Mouse (Mus musculus) monocyte, adult 5-6 weeks (primary cell): ENCODE measurements around the gene Mlst8. TPM values are rescaled to one million over a fixed set of nuclear protein-coding genes. Genes with fewer than 3 reads are reported as not detected.
A peak's percentile ranks its signal among the peaks of the same experiment; 100 is the strongest.

Experiments
- ATAC-seq: fragments of 153-309, 156-312 bp; replicated peaks from 2 replicates; pipeline ENCODE4 v1.8.0; 2017; ENCODE audit warnings: mild to moderate bottlenecking; ENCODE audit not compliant: low TSS enrichment, insufficient number of reproducible peaks, severe bottlenecking, poor library complexity, low FRiP score
- total RNA-seq: library from RNA; stranded (forward); fragments of 200-1000, 200-491, 200-594 nt; gene quantifications from 3 replicates; pipeline ENCODE4 v1.2.3, GENCODE M21; 2017

Gene Mlst8
- 8.4 to 19.3 TPM (median 11.2 TPM) in 3 replicates for total RNA-seq

DNA sequence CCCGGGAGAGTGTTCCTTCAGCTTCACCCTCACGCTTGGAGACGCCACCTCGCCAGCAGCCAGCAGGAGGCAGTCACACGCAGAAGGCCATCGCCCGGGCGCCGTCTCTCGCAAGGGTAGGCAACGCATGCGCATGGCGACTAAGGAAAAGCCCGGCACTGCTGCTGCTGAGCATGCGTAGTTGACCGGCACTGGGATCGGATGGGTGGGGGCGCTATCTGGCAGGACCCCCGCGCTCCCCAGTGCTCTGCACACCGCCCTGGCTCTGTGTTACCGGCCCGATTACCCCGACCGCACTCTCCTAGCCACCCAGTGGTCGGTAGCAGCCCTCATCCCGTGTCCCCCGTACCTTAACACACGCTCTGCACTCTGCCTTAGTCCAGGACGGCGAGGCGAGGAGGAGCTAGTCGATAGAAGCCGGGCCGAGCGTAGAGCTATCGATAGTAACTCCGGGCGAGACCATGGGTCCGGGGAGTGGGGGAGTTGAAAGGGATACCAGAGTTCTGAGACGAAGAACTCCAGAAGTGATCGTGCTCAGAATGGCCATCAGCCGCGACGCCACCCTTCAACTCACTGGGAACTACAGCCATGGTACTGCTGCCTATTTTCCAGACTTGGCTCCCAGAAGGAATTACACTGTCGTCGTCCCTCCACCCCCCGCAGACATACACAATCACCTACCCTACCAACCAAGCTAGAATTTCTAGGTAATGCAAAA lies at the start of gene Mlst8:
Gene Mlst8, minus strand, starts transcription at position 416 of the 718 bp plus-strand sequence.
- ATAC-seq: peak; percentile 93

DNA sequence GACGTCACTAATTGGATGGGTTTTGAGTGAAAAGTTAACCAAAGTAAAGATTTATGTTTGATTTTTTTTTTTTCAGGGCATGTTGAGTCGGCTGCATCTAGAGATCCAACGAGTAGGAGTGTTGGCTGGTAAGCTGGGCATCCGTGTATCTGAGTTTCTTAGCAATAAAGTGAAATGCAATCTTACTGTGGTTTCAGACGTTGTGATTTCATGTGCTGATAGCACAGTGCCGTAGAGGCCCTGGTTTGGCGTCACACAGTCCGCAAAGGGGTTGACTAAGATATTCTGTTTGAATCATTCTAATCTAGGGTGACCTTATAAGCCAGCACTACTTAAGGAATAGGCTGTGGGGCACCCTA lies 49.7 kb upstream of the Mlst8 start:
- ATAC-seq: no peak

DNA sequence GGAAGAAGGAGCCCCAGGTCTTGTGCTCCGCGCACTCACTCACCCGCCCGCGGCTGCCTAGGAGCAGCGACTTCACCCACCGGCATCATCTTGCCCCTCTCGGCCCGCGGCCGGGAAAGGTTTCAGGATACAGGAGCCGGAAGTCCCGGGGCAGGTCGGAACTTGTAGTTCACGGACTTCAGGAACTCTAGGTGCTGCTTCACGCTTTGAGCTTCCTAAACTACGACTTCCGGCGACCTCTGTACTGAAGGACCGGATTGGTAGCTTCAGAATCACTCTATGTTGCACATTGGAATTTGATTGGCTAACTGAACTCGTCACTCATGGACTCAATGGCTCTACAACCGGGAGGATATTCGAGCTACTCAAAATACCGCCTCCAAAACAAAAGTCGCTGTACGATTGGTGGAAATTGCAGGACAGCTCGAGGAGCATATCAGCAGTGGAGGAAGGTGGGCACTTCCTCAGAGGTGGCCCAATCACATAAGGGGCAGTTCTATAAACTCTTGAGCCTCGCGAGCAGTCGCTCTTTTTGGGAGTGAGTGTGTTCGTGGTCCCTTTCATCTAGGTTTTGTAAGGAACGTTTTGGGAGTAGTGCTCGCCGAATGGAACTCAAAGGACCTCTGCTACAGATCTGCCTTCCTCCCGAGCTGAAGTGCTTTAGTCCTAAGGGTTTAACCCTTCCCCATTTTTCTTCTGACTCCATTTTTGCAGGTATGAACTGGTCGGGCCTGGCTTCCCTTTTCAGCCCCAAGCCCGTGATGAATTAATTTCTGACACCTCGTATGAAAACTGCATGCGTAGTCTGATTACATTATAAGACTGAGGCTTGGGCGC lies 49.1 kb upstream of the Mlst8 start, which contains the start of gene Traf7:
Gene Traf7, minus strand, starts transcription at position 216 of the 837 bp plus-strand sequence.
- ATAC-seq: peak; percentile 95

DNA sequence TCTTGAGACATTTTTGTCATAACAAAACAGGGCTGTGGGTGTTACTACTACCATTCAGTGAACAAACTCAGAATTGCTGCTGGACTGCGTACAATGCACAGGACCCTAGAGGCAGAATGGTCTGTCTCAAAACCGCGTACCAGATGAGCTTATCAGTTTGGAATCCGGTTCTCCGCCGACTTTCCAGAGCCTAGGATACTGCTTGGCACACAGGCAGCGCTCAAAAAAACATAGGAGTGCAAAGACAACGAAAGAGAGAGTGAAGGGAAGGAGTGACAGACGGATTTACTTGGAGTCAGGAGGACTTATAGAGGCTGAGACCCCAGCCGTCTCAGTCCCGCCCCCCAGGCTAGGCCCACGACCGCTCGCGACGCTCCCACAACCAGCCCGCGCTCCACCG lies 48.4 kb upstream of the Mlst8 start:
- ATAC-seq: no peak

DNA sequence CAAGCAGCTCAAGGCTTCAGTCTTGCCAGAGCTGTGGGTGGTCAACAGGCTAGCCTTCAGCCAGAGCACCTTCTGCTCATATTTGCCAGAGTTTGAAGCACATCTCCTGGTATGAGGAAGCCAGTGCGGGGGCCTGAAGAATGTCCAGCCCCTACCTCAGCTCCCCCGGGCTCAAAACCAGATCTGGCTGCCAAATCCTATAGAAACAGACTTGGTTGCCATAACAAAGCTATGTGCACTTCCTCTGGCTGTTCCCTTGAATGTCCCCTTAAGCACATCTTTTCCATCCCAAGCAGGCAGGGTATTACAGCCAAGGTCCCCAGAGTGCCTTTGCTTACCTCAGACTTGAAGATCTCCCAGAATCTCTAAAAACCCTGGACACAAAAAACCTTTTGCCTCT lies 45.9 kb upstream of the Mlst8 start:
- no peak for ATAC-seq

DNA sequence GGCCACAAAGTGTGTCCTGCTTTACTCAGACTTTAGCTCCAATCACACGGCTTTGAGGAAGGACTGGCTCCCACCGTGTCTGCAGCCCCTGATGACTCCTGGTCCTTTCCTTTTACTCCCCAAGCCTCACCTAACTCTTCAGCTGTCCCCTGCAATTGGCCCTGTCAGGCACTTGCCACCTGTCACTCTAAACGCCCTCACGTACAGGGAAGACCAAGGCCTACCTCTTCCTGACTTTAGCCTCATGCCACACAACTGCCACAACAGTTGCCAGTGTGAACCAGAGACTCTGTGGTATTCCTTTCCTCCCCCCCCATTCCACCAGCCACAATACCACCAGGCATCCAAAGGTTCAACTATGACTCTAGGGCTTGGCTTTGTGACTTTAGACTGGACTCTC lies 41.6 kb upstream of the Mlst8 start:
- ATAC-seq: no peak; the same call in 1 of the 2 replicates

DNA sequence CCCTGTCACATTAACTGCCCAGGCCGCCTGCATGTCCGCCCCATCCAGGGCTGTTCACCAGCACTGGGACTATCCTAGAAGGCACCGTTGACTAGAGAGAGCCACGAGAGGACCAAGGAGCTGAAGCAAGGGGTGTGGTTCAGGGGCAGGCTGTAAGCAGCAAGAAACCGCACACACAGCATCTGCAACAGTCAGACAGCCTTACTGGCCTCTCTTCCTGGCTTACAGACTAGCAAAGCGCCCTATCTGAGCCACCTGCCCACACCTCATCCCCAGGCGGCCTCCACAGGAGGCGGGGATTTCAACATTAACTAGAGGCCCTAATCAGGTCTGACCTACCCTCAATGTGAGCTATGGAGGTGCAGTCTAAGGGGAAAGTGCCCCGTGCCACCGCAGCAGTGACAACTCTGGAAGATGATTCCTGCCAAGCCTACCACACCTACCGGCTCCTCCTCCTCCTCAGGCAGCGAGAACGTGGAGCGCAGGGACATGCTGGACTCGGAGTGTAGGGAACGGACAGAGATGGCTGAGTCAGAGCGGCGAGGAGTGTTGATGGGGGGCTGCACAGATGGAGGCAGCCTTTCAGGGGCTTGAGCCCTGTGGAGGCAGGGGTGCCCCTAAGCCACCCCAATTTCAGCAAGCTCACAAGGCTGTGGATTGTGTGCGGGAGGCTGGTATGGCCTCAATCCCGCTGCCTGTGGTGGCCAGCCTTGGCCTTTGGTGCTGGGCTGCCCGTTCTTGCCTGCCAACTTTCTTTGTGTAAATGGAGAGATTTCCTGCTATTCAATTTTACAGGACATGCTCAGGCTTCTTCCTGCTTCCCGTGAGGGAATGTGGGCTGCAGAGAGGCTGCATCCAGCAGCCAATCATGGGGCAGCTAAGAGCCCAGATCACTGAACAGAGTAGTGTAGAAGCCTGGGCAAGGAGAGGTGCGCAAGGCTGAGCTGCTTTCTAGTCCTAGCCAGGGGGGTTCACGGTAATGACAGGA lies 35.7 kb upstream of the Mlst8 start:
- no peak for ATAC-seq

DNA sequence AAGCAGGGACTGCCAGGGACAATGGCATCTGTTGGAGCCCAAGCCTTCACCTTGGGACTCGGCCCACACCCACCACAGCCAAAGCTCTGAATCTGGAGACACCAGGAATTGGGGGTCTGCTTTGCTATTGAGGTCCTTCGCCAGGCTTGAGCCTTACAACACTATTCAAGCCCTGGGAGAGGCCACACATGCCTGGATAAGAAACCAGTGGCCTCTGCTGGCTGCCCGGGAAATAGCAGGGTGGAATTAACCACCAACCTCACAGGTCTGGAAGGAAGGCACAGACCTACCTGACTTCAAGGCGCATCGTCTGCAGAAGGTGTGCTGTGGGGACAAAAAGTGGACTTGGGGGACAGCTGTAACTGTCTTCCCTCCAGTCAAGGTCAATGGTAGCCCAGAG lies 34.7 kb upstream of the Mlst8 start:
- ATAC-seq: no peak

DNA sequence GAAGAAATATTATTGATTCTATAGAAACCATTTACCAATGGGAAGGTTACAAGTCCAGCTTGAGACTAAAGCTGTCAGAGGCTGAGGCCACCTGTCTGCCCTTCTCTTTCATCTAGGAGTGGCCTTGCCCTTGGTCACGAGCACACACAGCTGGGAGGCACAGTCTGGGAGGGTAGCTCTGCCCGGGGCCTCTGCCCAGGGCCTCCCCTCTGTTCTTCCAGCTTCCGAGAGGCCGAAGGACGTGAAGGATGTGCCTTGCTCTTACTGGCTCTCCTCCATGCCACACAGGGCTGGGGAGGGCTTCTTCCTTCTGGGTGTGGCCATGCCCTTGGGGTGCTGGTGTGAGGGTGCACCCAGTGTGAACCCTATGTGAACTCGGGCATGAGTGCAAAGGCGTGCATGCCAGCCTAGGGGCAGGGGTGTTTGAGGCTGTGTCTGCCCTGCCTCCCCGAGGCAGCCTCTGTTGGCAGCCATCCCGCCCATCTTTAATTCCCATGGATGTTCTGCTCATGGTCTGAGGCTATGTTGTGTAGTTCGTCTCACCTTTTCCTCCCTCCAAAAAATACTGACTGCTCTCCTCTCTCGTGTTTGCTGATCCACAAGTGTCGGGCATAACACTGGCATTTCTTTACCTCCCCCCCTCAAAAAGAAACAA lies 29.1 kb upstream of the Mlst8 start:
- ATAC-seq: no peak

DNA sequence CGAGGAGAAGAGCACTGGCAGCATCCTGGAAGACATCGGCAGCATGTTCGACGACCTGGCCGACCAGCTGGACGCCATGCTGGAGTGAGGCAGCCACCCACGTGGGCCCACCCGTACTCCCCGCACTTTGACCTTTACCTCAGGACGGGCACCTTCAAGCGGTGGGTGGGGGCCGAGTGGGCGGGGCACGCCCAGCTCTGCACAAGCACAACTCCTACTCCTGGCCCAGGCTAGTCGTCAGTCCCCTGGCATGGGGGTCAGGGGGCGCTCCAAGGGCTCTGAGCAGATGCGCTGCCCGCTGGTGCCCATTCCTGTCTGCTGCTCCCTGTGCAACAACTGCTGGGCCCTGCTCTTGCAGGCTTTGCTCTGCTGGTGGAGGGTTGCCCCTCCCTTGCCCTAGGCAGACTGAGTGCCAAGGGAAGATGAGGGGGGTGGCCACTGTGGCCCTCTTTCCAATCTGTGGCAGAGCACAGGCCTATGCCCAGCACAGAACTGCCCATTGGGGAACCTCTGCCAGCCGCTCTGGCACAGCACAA lies 28.3 kb upstream of the Mlst8 start:
- no peak for ATAC-seq

DNA sequence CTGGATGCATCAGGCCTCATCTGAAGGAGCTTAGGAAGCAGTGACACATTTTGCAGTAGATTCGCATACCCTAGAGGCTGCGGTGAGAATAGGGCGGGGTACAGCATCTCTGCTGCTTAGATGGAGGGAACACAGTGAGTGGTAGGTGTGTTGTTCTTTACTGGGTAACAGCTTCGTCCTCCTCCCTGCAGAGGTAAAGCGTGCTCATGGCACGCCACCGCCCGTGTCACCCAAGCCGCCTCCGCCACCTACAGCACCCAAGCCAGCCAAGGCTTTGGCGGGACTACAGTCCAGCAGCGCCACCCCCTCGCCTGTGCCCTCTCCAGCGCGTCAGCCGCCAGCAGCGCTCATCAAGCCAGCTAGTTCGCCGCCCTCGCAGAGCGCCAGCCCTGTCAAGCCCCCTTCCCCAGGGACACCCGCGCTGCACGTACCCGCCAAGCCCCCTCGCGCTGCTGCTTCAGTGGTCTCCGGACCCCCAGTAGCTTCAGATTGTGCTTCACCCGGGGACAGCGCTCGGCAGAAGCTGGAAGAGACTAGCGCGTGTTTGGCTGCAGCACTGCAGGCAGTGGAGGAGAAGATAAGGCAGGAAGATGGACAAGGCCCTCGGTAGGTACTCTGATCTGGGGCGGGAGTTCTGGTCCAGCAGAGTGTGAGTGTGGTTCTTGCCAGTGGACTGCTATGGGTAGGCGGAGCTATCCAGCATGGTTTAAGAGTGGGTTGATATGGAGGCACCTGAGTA lies 27.6 kb upstream of the Mlst8 start:
- no peak for ATAC-seq

DNA sequence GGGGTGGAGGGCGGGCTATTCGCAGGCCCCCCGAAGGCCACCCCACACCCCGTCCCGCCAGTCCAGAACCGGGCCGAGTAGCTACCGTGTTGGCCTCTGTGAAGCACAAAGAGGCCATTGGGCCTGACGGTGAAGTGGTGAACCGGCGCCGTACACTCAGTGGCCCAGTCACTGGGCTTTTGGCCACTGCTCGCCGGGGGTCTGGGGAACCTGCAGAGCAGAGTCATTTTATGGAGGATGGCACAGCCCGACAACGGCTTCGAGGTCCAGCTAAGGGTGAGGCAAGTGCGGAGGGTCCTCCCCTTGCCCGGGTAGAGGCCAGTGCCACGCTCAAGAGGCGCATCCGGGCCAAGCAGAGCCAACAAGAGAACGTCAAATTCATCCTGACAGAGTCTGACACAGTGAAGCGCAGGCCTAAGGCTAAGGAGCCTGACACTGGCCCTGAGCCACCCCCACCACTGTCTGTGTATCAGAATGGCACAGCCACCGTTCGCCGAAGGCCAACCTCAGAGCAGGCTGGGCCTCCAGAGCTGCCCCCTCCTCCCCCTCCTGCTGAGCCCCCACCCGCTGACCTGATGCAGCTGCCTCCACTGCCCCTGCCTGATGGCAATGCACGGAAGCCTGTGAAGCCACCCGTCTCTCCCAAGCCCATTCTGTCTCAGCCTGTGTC lies 26.5 kb upstream of the Mlst8 start:
- no peak for ATAC-seq

DNA sequence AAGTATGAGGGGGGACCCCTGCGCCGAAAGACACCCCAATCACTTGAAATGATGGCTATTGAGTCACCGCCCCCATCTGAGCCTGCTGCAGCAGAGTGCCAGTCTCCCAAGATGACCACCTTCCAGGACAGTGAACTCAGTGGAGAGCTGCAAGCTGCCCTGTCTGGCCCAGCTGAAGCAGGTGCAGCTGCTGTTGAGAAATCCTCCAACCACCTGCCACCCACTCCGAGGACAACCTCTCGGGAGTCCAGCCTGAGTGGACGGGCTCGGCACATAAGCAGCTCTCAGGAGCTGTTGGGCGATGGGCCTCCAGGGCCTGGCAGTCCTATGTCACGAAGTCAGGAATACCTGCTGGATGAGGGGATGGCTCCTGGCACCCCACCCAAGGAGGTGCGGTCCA lies 25.2 kb upstream of the Mlst8 start:
- no peak for ATAC-seq

DNA sequence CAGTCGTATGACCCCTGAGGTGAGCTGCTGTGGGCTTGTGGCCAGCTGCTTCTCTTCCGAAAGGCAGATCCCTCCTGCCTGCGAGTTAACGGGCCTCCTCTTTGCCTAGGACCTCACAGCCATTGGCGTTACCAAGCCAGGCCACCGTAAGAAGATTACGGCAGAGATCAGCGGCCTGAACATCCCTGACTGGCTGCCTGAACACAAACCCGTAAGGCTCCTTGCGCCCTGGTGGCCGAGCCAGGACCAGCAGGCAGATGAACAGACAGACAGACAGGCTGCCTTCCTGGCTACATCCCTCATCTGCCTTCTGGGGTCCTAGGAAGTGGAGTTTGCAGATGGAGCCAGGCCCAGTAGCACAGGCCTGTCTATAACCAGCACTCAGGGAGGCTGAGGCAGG lies 23.3 kb upstream of the Mlst8 start:
- no peak for ATAC-seq

DNA sequence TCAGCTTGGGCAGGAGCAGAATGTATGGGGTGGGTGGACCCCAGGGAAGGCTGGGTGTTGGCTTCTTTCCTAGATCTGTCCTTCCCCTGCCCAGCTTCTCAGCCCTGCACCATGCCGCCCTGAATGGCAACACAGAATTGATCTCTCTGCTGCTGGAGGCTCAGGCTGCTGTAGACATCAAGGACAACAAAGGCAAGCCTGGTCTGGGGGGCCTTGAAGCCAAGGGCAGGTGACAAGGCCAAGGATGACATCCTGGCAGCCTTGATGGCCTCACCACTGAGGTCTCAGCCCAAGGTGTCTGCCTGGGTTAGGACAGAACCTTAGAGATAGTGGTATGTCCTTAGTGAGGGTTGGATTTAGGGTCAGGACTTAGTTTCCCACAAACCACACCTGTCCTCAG lies 17.1 kb upstream of the Mlst8 start:
- ATAC-seq: no peak

DNA sequence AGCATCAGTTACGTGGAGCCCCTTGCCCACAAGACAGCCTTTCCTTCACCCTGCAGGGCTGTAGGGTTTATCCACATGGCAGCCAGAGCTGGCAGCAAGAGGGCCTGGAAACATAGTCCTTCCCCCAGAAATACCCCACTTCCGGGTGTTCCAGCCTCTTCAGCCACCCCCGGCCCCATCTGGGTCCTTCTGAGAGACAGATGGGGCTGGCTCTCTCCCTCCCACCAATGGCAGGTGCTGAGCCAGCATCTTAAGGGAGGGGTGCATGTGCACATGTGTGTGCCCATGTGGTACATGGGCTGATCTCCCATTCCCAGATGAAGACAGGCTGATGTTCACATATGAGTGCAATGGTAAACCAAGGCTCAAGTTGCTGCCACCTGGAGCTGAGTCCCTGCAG lies 16.6 kb upstream of the Mlst8 start:
- ATAC-seq: no peak

DNA sequence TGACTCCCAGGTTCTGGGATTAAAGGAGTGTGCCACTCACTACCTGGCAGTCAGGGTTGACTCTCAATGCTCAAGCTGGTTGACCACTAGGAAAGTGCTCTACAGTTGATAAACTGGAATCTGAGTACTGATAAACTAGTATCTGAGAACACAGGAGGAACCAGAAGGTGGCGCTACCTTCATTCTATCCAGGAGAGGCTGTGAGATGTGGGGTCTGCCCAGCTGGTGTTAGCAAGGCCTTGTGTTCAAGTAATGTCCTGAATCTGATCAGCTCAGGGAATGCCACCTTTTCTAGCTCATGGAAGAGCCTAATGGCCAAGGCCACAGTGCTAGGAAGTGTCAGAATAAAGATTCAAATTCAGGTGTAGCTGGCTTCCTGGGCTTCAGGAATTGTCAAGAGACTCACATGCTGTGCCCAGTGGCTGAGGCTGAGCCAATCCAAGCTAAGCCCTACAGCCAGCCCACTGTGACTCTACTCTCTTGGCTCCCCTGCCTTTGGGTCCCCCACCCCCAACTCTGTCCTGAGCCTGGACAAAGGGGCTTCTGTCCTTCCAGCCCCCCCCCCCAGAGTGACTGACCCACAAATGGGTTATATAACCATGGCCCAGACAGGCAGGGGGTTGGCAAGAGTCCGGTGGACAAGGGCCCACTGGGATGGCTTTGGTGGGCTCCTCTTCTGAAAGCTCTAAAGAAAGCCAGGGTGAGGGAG lies 15.9 kb upstream of the Mlst8 start:
- no peak for ATAC-seq
